Mouse (Mus musculus) ES-E14 (cell line): Measurements from ENCODE around the gene Grk2.

Experiments used
- CHD2 ChIP-seq: IDR thresholded peaks from 2 replicates; pipeline ENCODE4 v1.6.1; 2014; ENCODE audit warnings: mild to moderate bottlenecking, low read depth, low read length, inconsistent platforms
- HCFC1 ChIP-seq: IDR thresholded peaks from 2 replicates; pipeline ENCODE4 v1.6.1; 2012; ENCODE audit warnings: low read length, inconsistent platforms, borderline replicate concordance; ENCODE audit not compliant: insufficient read depth
- ZC3H11A ChIP-seq: IDR thresholded peaks from 2 replicates; pipeline ENCODE4 v1.6.1; 2012; ENCODE audit warnings: low read depth, mild to moderate bottlenecking, inconsistent platforms, low read length, borderline replicate concordance
- ZNF384 ChIP-seq: IDR thresholded peaks from 2 replicates; pipeline ENCODE4 v1.6.1; 2012; ENCODE audit warnings: low read depth, low read length, inconsistent platforms

DNA sequence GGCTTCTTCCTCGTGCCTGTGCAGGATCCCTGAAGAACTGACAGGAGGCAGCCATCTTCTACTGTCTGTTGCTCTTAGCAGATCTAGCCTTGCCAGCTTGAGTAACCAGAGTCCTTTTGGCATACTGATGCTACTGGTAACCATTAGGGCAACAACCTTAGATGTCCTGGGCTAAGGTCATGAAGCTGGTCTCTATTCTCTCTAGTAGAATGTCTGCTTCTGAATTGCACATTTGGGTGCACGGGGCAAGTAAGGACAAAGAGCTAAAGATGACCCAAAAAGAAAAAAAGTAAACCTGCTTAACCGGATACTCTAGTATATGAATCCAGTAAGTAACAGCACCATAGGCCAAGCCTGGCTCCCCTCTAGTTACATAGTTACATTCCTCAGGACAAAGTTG lies 20.1 kb upstream of the Grk2 start:
- TF ChIP-seq ZNF384 = no peak
- TF ChIP-seq ZC3H11A = no peak
- no peak for TF ChIP-seq HCFC1
- no peak for TF ChIP-seq CHD2
